Mouse (Mus musculus): ENCODE data around the gene Cep41. TPM values are rescaled to one million over a fixed set of nuclear protein-coding genes. Genes with fewer than 3 reads are reported as not detected.

Cep41 gene
- polyA plus RNA-seq, 1 experiment: 6.1 TPM

GRCm38 (mm10) chr6:30636186-30636842 is 57.2 kb downstream of the Cep41 start:
- DNase-seq (ENCODE audit: extremely low spot score in 1 of 2, low spot score in 1 of 2): no peak

GRCm38 (mm10) chr6:30635361-30635862 is 58.1 kb downstream of the Cep41 start:
- no peak for DNase-seq (ENCODE audit: extremely low spot score in 1 of 2, low spot score in 1 of 2)

GRCm38 (mm10) chr6:30629989-30630388 is 63.6 kb downstream of the Cep41 start:
- no peak for DNase-seq (ENCODE audit: extremely low spot score in 1 of 2, low spot score in 1 of 2)

GRCm38 (mm10) chr6:30628152-30628551 is 65.4 kb downstream of the Cep41 start:
- peak in 1 of 2 experiments; percentile 12 for DNase-seq (ENCODE audit: extremely low spot score in 1 of 2, low spot score in 1 of 2)

- DNase-seq (ENCODE audit: extremely low spot score in 1 of 2, low spot score in 1 of 2): no peak
Observed at GRCm38 (mm10) chr6:30624763-30625162, 68.8 kb downstream of the Cep41 start.

- no peak for DNase-seq (ENCODE audit: extremely low spot score in 1 of 2, low spot score in 1 of 2)
Observed at GRCm38 (mm10) chr6:30621986-30622389, 71.6 kb downstream of the Cep41 start.

GRCm38 (mm10) chr6:30620994-30621393 is 72.6 kb downstream of the Cep41 start:
- DNase-seq (ENCODE audit: extremely low spot score in 1 of 2, low spot score in 1 of 2): no peak

- no peak for DNase-seq (ENCODE audit: extremely low spot score in 1 of 2, low spot score in 1 of 2)
Observed at GRCm38 (mm10) chr6:30620591-30620990, 73.0 kb downstream of the Cep41 start.

- DNase-seq (ENCODE audit: extremely low spot score in 1 of 2, low spot score in 1 of 2): no peak
Observed at GRCm38 (mm10) chr6:30619606-30620005, 73.9 kb downstream of the Cep41 start.

- no peak for DNase-seq (ENCODE audit: extremely low spot score in 1 of 2, low spot score in 1 of 2)
Observed at GRCm38 (mm10) chr6:30618735-30619134, 74.8 kb downstream of the Cep41 start.

- peak; percentile 51 to 67 for DNase-seq (ENCODE audit: extremely low spot score in 1 of 2, low spot score in 1 of 2)
Observed at GRCm38 (mm10) chr6:30617959-30618590, 75.5 kb downstream of the Cep41 start.

- DNase-seq (ENCODE audit: extremely low spot score in 1 of 2, low spot score in 1 of 2): no peak
Observed at GRCm38 (mm10) chr6:30617020-30617958, 76.3 kb downstream of the Cep41 start.

GRCm38 (mm10) chr6:30616491-30616941 is 77.0 kb downstream of the Cep41 start:
- peak in 1 of 2 experiments; percentile 6 for DNase-seq (ENCODE audit: extremely low spot score in 1 of 2, low spot score in 1 of 2)

GRCm38 (mm10) chr6:30615741-30616140 is 77.8 kb downstream of the Cep41 start:
- DNase-seq (ENCODE audit: extremely low spot score in 1 of 2, low spot score in 1 of 2): no peak

- no peak for DNase-seq (ENCODE audit: extremely low spot score in 1 of 2, low spot score in 1 of 2)
Observed at GRCm38 (mm10) chr6:30614251-30614650, 79.3 kb downstream of the Cep41 start.

GRCm38 (mm10) chr6:30611212-30611611 is 82.3 kb downstream of the Cep41 start:
- no peak for DNase-seq (ENCODE audit: extremely low spot score in 1 of 2, low spot score in 1 of 2)

GRCm38 (mm10) chr6:30610710-30611109 is 82.8 kb downstream of the Cep41 start, which contains the start of gene Cpa5:
Gene Cpa5, plus strand, starts transcription at chr6:30611010.
- no peak for DNase-seq (ENCODE audit: extremely low spot score in 1 of 2, low spot score in 1 of 2)

GRCm38 (mm10) chr6:30605672-30606071 is 87.9 kb downstream of the Cep41 start:
- DNase-seq (ENCODE audit: extremely low spot score in 1 of 2, low spot score in 1 of 2): no peak

GRCm38 (mm10) chr6:30605111-30605510 is 88.4 kb downstream of the Cep41 start:
- no peak for DNase-seq (ENCODE audit: extremely low spot score in 1 of 2, low spot score in 1 of 2)

- DNase-seq (ENCODE audit: extremely low spot score in 1 of 2, low spot score in 1 of 2): no peak
Observed at GRCm38 (mm10) chr6:30604342-30604867, 89.1 kb downstream of the Cep41 start.

Measured in frontal cortex, adult 2 months (tissue).